Mouse (Mus musculus) CH12F3 (cell line): ENCODE results near the gene Trappc10.

Source experiments
- in situ Hi-C: fragments of 300-500 bp; cut with MboI; formaldehyde crosslinking; loops from 2 replicates; pipeline ENCODE4 v1.14.3; 2020; ENCODE audit warnings: low sequenced_read_pairs

Trappc10 gene

GRCm38 (mm10) chr10:78244438-78245224 lies at the start of gene Trappc10:
Gene Trappc10 (minus strand): TSS chr10:78244641.
- in situ Hi-C loops, result no loop called here

- in situ Hi-C loops, result no loop called here
Measured at GRCm38 (mm10) chr10:78293576-78293975, 49.1 kb upstream of the Trappc10 start.

DNA sequence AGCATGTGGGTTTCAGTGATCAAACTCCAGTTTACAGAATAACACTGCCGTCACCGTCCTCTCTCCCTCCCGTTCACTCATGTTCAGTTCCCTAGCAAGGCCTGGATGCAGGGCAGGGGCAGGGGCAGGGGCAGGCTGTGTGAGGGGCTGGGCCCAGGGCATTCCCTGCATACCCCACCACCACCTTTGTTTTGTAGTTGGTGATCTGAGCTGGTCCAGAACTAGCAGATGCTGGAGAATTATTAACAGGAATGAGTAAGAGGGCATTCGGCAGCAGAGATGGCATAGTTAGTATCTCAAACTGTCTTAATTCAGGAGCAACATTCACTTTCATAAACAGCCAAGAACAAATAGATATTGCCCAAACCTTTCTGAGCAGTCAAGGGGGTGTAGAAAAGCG lies 47.9 kb upstream of the Trappc10 start:
- in situ Hi-C loops, result no loop called here

DNA sequence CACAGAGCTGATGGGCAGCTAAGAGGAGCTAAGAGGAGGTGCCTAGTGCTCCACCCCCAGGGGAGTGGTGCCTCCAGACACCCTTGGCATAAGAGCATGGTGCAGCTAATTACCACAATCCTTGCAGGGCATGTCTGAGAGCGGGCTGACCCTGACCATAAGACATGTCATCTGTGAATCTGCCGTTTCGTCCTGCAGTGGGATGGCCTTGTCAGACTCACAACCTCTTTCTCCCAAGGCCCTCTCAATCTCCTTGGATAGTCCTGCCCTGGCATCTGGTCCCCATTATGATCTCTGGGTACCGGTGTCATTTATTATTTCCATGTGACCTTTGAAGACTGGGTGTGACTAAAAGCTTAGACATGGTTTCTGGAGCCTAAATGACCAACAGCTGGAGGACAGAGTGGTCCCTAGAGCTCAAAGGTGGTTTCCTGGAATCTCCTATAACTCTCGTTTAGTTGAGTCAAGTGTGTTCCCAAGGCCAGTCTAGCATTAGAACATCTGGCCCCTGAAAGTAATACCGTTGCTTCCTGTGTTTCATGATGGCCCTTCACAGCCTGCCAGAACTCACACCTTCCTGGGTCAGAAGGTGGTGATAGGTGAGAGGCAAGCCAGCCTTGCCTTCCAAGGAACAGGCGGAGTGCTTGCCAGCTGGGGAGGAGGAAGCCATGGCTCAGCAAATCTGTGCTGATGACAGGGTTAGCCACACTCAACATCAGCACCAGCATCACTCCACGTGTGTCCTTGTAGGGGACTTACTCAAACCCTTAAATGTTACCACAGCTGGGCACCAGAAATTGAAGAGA lies 46.5 kb upstream of the Trappc10 start:
- in situ Hi-C loops, result no loop called here

DNA sequence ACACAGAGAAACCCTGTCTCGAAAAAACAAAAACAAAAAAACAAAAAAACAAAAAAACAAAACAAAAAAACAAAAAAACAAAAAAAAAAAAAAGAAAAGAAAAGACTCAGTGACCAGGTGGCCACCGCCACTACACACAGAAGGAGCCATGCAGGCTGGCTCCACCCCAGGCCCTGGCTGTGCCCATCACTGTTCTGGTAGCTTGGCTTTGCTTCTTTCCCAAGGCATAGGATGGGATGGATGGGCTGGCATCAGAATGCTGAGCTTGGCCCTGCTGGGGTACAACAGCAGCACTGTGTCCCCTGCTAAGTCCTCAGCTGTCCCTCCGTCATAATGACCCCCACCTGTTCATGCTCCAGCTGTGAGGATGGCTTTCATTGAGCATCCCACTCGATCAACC lies 44.5 kb upstream of the Trappc10 start:
- in situ Hi-C loops, result no loop called here

GRCm38 (mm10) chr10:78288135-78288534 lies 43.7 kb upstream of the Trappc10 start:
- in situ Hi-C loops, result no loop called here

GRCm38 (mm10) chr10:78287465-78288132 lies 43.2 kb upstream of the Trappc10 start:
- in situ Hi-C loops, result no loop called here

- in situ Hi-C loops, result no loop called here
Measured at GRCm38 (mm10) chr10:78285959-78286358, 41.5 kb upstream of the Trappc10 start.

GRCm38 (mm10) chr10:78285409-78285808 lies 41.0 kb upstream of the Trappc10 start:
- in situ Hi-C loops, result no loop called here

DNA sequence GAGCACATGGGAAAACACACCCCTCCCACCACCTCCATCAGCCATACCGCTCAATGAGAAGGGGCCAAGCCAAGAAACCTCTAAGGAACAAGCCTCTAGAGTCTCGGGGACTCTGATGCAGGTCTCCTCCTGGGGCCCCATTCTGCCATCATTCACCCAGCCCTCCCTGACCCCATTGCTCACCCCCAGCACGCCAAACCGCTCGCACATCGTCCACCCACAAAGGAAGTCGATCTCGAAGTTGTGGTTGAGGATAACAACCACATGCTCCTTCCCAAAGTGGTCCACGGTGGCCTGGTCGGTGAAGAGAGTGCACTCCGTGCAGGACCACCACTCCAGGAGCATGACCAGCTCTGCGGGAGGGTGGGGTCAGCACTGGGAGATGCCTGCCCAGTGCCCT lies 40.4 kb upstream of the Trappc10 start:
- in situ Hi-C loops, result no loop called here

- in situ Hi-C loops, result no loop called here
Measured at GRCm38 (mm10) chr10:78282411-78282810, 38.0 kb upstream of the Trappc10 start.

DNA sequence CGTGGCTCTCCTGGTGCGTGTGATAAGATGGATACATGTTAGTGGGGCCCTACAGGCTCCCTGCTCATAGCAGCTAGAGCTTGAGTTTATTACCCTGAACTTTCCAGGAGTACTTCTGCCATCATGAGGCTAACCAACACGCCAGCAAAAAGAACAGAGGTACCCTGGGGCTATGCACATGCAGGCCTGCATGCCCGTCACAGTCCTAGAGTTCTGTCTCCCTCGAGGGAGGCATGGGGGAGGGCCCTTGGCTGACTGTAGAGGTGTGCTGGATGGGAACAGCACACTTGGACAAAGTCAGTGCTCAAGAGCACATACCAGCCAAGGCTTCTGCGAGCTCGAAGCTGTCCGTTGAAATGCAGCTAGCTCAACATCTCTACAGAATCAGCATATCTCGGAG lies 36.0 kb upstream of the Trappc10 start:
- in situ Hi-C loops, result no loop called here

DNA sequence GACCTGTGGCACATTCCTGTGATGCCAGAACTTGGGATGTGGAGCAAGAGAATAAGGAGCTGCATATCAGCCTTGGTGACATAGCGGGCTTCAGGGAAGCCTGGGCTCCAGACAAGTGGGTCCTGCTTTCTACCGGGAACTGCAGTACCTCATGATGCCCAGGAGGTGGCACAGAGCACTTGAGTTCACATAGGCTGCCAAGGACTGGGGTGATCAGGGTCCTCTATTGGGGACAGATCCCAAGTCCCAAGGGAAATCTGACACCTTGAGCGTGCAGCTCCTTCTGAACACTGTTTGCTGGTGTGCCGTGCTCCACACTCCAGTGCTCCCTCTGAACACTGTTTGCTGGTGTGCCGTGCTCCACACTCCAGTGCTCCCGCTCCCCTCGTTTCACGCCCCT lies 34.8 kb upstream of the Trappc10 start:
- in situ Hi-C loops, result no loop called here

DNA sequence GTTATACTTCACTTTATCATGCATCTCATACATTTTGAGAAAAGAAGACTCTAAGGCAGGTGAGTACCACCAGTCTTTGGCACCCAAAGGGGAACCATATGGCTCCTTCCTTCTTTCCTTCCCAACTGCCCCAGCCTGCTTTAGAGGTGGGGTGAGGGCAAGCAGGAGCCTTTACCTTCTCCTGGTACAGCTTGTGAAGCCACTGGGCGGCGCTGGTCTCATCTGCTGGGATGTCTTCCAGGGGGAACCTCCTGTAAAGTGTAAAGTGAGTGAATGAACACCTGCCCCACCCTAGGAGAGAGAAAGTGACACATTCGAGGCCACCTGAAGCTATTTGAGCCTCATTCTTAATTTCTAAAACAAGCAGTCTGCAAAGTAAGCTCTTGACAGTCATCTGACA lies 33.4 kb upstream of the Trappc10 start:
- in situ Hi-C loops, result no loop called here

- in situ Hi-C loops, result no loop called here
Measured at GRCm38 (mm10) chr10:78276242-78276641, 31.8 kb upstream of the Trappc10 start.

- in situ Hi-C loops, result no loop called here
Measured at GRCm38 (mm10) chr10:78272932-78273331, 28.5 kb upstream of the Trappc10 start.

DNA sequence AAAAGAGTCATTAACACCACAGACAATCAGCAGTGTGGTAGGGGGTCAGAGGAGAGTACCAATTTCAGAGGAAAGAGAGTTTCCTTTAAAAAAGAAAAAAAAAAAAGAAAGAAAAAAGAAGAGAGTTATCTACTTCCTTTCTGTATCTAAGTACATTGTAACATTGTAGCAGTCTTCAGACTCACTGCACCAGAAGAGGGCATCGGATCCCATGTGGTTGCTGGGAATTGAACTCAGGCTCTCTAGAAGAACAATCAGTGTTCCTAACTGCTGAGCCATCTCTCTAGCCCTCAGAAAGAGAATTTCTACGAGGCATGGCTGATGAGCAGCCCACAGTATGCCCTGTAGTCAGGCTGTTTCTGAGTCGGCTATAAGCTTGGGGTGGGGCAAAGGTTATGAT lies 21.4 kb upstream of the Trappc10 start:
- in situ Hi-C loops, result no loop called here

DNA sequence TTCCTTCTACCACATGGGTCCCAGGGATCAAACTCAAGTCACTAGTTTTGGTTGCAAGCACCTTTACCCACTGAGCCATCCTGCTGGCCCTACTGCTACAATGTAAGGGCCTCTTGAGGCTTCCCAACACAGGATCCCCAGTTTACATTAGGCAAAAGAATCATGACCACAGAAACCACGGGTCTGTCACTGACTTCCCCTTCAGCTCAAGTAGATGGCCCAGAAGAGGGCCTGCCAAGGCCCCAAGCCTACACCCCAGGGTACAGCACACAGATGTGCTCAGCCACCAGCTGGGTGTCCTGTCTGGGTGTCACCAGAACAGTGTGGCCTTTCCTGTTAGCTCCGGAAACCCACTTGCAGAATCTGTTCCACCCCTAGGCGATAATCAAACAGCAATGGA lies 20.3 kb upstream of the Trappc10 start:
- in situ Hi-C loops, result no loop called here

DNA sequence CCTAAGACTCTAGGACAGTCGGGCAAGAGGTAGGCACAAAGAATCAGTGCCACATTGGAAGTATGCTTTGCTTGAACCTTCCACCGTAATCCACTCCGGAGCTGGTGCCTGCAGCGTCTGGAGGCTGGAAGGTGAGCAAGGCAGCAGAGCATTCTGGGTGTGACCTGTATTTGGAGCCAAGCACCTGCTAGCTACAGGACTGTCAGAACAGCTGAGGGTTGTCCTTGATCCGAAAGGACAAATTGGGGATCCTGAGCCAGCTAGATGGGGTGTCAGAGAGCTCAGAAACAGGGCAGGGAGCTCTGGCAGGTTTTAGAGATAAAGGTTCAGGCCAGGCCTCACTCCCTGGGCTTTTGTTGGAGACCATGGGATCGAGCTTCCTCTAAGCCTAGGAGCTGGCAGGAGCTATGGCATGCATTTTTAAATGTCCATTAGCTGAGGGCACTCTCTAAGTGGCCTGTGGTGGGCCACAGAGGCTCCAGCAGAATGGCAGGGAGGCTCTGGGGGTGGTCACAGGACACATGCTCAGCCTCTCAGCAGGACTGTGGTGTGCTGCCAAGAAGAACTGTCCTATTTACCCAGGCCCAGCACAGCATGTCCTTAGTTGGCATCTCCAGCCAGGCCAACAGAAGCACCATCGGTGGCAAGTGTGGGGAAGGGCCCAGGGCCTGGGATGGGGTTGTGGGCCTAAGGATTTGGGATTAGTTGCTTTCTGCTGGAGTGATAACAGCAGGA lies 16.6 kb upstream of the Trappc10 start:
- in situ Hi-C loops, result no loop called here

- in situ Hi-C loops, result no loop called here
Measured at GRCm38 (mm10) chr10:78260322-78260721, 15.9 kb upstream of the Trappc10 start.

DNA sequence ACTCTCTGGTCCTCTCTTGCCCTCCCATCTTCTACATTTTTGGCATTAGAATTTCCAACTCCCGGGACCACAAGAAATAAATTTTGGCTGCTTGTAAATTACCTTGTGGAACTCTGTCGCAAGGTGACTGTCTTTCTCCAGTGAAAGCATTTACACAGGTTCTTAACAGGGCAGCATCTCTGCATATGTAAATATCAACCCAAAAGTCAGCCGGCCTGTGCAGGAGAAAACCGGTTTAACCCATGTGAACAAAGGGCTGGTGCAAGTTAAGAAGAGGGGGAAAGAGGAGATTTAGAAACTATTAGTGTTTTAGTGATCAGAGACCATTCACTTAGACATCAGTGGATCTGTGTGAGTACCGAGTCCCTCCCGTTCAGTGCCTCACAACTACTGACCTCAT lies 15.3 kb upstream of the Trappc10 start:
- in situ Hi-C loops, result no loop called here
